Mouse (Mus musculus): ENCODE data around the gene Gstp3.
"Not testable (repeated sequence)": the region's sequence is repeated elsewhere in the genome, so short reads cannot be mapped to it uniquely, and the experiment has no call there.

Gstp3 gene

GRCm38 (mm10) chr19:4089128-4089527, 29.8 kb upstream of the Gstp3 start:
- DNase-seq (ENCODE audit: low spot score), result no peak

GRCm38 (mm10) chr19:4088146-4088545, 28.8 kb upstream of the Gstp3 start:
- peak; percentile 39 for DNase-seq (ENCODE audit: low spot score)

DNA sequence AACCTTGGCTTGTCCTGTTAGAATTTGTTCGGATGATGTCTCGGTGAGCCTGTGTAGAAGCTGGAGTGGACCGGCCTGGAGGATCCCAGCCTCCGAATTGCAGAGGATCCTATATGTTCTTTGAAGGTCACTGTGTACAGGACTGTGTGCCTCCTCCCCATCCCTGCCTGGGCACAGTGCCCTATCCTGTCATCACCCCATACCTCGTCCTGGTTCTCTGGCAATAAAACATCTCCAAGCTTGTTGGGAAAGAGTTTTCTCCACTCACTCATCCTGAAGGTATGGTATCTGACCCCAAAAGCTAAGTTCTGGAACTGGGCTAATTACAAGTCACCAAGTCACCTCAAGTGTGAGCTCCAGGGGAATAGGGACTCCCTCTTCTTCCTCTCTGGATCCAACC, 27.7 kb upstream of the Gstp3 start:
- peak; percentile 42 for DNase-seq (ENCODE audit: low spot score)

- peak; percentile 38 for DNase-seq (ENCODE audit: low spot score)
These were observed 26.8 kb upstream of the Gstp3 start for GRCm38 (mm10) chr19:4086156-4086555.

- DNase-seq (ENCODE audit: low spot score), result no peak
These were observed 25.6 kb upstream of the Gstp3 start for GRCm38 (mm10) chr19:4084984-4085383.

DNA sequence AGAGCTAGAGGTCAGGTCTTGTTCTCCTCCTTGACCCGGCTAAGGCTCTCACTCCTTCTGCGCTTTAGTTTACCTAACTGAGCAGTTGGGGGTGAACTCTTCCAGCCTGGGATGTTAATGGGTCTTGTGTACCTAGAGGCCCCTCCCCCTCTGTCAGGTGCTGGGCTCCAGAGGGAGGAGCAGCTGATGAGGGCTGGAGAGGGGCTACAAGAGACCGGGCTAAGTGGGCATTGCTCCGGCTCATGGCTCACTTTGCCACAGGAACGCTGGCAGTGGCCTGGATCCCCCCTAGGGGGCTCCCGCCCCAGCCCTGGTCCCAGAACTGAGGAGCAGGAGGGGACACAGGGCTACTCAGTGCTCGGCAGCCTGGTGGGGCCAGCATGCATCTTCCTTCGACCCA, 24.5 kb upstream of the Gstp3 start:
- peak; percentile 43 for DNase-seq (ENCODE audit: low spot score)

- no peak for DNase-seq (ENCODE audit: low spot score)
These were observed 23.9 kb upstream of the Gstp3 start for GRCm38 (mm10) chr19:4083316-4083715.

DNA sequence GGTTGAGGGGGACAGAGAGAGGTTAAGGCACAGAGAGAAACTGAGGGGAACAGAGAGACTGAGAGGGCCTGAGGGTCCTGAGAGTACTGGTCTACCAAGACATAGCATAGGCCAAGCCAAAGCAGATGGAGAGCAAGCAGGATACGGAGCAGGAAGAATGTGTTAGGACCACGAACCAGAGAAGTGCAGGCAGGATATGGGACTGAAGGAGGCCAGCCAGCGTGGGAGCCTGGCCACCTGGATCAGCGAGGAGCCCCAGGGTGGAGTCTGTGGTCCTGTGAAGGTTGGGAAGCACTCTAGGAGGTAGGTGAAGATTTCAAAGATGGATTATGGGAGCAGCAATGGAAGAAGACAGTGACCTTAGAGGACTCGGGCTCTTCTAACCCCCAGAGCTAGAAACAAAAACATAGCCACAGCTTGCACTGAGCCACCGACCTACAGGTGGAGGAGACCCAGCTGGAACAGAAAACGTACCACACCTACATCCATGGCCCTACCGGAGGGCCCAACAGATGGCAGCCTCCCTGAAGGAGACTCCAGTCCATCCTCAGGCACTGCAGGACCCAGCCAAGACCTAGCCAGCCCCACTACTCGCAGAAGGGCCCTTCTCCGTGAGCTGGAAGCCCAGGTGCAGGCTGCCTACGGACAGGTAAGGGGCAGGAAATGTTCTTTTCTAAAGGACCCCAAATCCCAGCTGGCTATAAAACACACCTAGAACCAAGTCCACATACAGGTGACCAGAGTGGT, 23.0 kb upstream of the Gstp3 start:
- no peak for DNase-seq (ENCODE audit: low spot score)

GRCm38 (mm10) chr19:4081394-4081793, 22.0 kb upstream of the Gstp3 start, which contains the start of gene Cabp2:
Gene Cabp2 (plus strand): TSS chr19:4081578.
- DNase-seq (ENCODE audit: low spot score), result no peak

DNA sequence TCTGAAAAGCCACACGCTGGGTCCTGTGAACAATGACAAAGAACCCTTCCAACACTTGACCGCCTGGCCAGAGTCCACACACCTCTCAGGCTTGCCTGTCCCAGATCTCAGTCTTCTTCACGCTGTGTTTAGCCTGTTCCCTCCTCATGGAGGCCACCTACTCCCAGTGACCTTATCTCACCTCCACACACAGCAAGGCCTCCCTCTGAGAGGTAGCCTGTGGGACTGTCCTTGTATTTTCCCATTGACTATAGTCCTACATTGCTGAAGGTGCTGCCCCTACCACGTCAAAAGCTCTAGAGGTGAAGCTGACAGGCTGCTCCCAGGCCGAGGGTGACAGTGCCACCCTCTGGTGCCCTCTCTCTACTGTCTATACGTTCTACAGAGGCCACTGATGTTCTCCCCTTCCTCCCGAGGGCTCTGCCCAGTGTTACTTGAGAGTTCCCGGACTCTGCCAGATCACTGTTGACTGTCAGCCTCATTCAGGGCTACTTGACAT, 21.2 kb upstream of the Gstp3 start:
- no peak for DNase-seq (ENCODE audit: low spot score)

GRCm38 (mm10) chr19:4079594-4079993, 20.2 kb upstream of the Gstp3 start:
- no peak for DNase-seq (ENCODE audit: low spot score)

DNA sequence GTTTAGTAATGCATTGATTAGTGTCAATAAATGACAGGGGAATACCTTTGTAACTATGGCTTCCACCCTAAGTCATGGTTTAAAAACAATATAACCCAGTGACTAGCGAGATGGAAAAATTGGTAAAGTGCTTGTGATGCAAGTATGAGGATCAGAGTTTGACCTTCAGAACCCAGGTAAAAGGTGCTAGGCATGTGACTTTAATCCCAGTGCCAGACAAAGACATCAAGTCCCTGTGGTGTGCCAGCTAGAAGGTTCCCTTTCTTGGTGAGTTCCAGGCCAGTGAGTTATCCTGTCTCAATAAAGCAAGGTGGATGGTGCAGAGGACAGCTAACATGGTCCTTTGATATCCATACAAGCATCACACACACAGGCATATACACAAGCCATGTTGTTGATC, 16.2 kb upstream of the Gstp3 start:
- DNase-seq (ENCODE audit: low spot score), result no peak

GRCm38 (mm10) chr19:4072706-4073424, 13.5 kb upstream of the Gstp3 start:
- DNase-seq (ENCODE audit: low spot score), result no peak

- no peak for DNase-seq (ENCODE audit: low spot score)
These were observed 12.0 kb upstream of the Gstp3 start for GRCm38 (mm10) chr19:4071406-4071805.

DNA sequence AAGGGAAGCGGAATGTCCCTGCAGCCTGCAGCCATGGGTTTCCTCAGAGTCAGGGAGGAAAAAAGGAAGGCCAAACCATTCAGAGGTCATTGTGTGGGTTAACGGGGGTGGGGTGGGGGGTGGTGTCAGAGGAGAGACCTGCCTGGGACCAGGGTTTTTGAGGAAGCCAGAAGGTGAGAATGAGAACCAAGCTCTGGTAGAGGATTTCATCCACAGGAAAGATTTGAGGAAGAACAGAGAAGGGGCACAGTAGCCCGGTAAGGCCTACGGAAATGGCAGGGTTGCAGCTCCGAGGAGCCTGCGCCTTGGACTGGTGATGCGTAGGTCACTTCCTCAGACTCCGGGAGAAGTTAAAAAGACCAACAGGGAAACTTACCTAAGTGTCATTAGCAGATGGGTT, 11.4 kb upstream of the Gstp3 start:
- no peak for DNase-seq (ENCODE audit: low spot score)

GRCm38 (mm10) chr19:4070311-4070710, 10.9 kb upstream of the Gstp3 start:
- DNase-seq (ENCODE audit: low spot score), result no peak

DNA sequence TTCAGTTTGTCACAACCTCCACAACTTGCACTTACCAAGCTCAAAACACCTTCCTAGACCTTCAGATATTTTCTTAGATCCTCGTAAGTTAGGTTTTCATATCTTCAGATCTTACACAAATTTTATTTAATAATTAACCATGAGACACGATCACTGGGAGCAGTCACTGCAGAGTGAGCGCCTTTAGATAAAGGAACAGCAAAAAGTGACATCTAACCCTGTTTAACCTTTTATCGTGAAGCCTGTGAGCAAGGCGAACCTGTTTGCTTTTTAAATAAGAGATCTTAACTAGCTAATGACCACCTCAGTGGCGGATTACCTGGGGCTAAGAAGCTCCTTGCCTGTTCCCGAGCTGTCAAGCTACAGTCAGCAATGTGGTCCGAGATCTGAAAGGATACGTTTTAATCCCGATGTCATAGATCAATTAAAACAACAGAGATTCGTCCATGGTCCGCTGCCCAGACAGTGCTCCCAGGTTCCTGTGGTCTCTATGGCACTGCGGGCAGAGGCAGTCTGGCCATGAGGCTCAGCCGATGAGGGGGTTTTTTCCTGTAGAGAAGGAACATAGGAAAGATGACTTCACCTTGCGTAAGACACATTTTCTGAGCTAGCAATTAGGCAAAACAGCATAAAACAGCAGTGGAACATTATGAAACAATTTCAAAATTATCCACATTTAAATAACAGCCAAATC, 9.5 kb upstream of the Gstp3 start:
- no peak for DNase-seq (ENCODE audit: low spot score)

DNA sequence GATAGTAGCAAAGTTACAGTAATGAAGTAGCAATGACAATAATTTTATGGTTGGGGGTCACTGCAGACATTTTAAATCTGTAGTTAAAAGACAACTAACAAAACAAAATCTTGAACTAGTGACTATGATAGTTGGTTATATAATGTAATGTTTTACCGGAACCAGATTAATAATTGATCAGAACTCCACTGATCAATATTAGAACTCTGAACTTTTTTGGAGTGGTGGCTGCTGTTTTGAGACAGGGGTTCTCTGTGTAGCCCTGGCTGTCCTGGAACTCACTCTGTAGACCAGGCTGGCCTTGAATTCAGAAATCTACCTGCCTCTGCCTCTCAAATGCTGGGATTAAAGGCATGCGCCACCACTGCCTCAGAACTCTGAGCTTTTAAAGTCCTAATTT, 8.9 kb upstream of the Gstp3 start:
- not testable (repeated sequence) for DNase-seq (ENCODE audit: low spot score)

- no peak for DNase-seq (ENCODE audit: low spot score)
These were observed 7.5 kb upstream of the Gstp3 start for GRCm38 (mm10) chr19:4066877-4067276.

DNA sequence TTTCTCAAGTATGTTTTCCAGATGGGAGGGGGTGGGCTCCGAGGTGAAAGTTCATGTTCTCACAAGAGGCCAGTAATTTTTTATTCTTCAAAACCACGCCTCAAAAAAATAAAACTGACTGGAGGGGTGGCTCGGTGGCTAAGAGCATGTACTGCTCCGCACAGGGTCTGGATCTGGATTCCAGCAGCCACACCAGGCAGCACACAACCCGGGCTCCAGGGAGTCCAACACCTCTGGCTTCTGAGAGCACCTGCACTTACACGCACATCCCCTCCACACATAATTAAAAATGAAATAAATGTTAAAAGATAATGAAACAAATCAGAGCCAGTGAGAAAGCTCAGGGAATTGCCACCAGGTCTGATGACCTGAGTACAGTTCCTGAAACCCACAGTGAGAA, 6.9 kb upstream of the Gstp3 start:
- peak; percentile 33 for DNase-seq (ENCODE audit: low spot score)

DNA sequence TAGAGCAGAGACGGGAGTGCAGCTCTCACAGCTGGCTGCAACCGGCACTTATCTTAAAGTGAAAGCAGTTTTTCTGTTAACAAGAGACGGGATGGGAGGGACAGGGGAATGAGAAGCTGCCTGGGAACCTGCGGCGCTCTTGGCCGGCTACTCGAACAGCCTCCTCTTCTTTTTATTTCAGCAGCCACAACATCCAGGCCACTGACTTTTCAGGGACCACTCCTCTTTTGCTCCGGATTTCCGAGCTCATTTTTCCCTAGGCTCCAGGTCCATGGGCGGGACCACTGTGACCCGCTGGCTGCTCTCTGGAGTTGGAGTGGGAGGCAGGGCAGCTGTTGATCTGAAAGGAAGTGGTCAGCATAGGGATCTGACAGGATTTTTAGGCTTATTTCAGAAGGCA, 5.1 kb upstream of the Gstp3 start:
- DNase-seq (ENCODE audit: low spot score), result not testable (repeated sequence)

DNA sequence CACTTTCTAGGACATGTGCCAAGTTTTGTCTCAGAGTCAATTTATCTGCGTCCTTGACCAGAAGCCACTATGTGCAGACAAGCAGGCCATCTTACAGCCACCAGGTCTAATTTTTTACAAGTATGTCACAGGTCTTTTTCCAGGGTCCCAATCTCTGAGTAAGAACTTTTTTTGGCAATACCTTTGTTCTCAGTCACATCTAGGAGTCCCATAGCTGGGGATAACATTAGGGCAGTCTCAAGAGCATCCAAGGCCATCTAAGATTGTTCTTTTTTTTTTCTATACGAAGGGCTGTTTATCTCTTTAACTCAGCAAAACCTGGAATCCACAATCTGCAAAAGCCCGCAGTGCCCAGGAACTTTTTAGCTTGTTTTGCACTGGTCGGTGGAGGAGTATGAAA, 4.0 kb upstream of the Gstp3 start:
- DNase-seq (ENCODE audit: low spot score), result not testable (repeated sequence)

Data from testis, postnatal 10 days (tissue).